Mouse (Mus musculus) layer of hippocampus, adult 2 months (tissue): ENCODE data around the gene Derl2. TPM values are rescaled to one million over a fixed set of nuclear protein-coding genes. Genes with fewer than 3 reads are reported as not detected.

Experiments used
- DNase-seq, 2 experiments: peaks; one replicate each; pipeline ENCODE4 v3.0.0; 2022; ENCODE audit warnings: low spot score in 2 of 2
- H3K27ac ChIP-seq: fragments of 200-600 bp; 2 replicates; pipeline ENCODE4 v1.8.1; 2022
- H3K4me3 ChIP-seq: fragments of 200-600 bp; 2 replicates; pipeline ENCODE4 v1.8.1; 2022; ENCODE audit warnings: mild to moderate bottlenecking
- CTCF ChIP-seq: fragments of 200-600 bp; conservative IDR thresholded peaks from 2 replicates; pipeline ENCODE4 v1.8.1; 2022; ENCODE audit warnings: antibody characterized with exemption, mild to moderate bottlenecking, moderate library complexity
- long read RNA-seq, 2 experiments: library from polyadenylated mRNA; stranded (forward); transcript quantifications; one replicate each; pipeline ENCODE4 v2.0.0; 2021; ENCODE audit warnings: borderline mapping rate in 2 of 2
- total RNA-seq, 2 experiments: library from RNA; stranded (reverse); gene quantifications; 2 replicates each; pipeline ENCODE4 v1.2.3; 2021

Derl2 gene
- total RNA-seq = 10 to 100 TPM; 22.6 to 25.5 TPM
- long read RNA-seq, experiment 1, transcript Derl2-206 (7 exons, 3,666 nt) = major isoform, 16 of 30 reads
- long read RNA-seq, experiment 1, partial matches to known transcripts = 1 of 30 reads
- long read RNA-seq, experiment 1, other reads (novel, unspliced or antisense) = 13 of 30 reads
- long read RNA-seq, experiment 2, transcript Derl2-206 (7 exons, 3,666 nt) = major isoform, 36 of 54 reads
- long read RNA-seq, experiment 2, partial matches to known transcripts = 2 of 54 reads
- long read RNA-seq, experiment 2, other reads (novel, unspliced or antisense) = 16 of 54 reads

- H3K4me3 ChIP-seq = peak within 1 kb of the TSS; percentile 82
- peak within 1 kb of the TSS; percentile 94 for H3K27ac ChIP-seq
- TF ChIP-seq CTCF = peak; percentile 7; the same call in 1 of the 2 replicates
- peak; percentile 97 to 100 for DNase-seq
Measured at GRCm38 (mm10) chr11:71019201-71020068, at the start of gene Derl2, which contains the start of gene Mis12. TSS of gene Derl2 (minus strand) at chr11:71019841. TSS of gene Mis12 (plus strand) at chr11:71019611.

- no peak overlapping the region for H3K4me3 ChIP-seq
- TF ChIP-seq CTCF = peak; percentile 86
- no peak overlapping the region for H3K27ac ChIP-seq
- peak; percentile 39 to 47 for DNase-seq
Measured at GRCm38 (mm10) chr11:71052554-71052953, 32.9 kb upstream of the Derl2 start.

- TF ChIP-seq CTCF = no peak
- no peak overlapping the region for H3K27ac ChIP-seq
- no peak for DNase-seq
- H3K4me3 ChIP-seq = no peak overlapping the region
Measured at GRCm38 (mm10) chr11:71039526-71040298, 20.1 kb upstream of the Derl2 start.

GRCm38 (mm10) chr11:71033163-71033761, 13.6 kb upstream of the Derl2 start, which contains the start of gene 6330403K07Rik:
TSS of gene 6330403K07Rik (minus strand) at chr11:71033513.
- no peak for TF ChIP-seq CTCF
- Histone ChIP-seq H3K4me3 (peak within 1 kb of the TSS; percentile 67), H3K27ac (peak within 1 kb of the TSS; percentile 97)
- DNase-seq = peak; percentile 50 to 68

GRCm38 (mm10) chr11:71032491-71033162, 13.0 kb upstream of the Derl2 start:
- H3K4me3 ChIP-seq = peak overlapping the region; percentile 67

GRCm38 (mm10) chr11:71032070-71032469, 12.4 kb upstream of the Derl2 start:
- H3K27ac ChIP-seq = peak overlapping the region; percentile 97
- DNase-seq = no peak
- no peak for TF ChIP-seq CTCF
- peak overlapping the region; percentile 67 for H3K4me3 ChIP-seq

More at GRCm38 (mm10) chr11:71032491-71033162, 13.0 kb upstream of the Derl2 start:
- no peak for TF ChIP-seq CTCF
- peak in 1 of 2 experiments; percentile 36 for DNase-seq
- peak overlapping the region; percentile 97 for H3K27ac ChIP-seq

- DNase-seq = no peak
- Histone ChIP-seq H3K4me3 (no peak overlapping the region), H3K27ac (no peak overlapping the region)
- peak; percentile 66 for TF ChIP-seq CTCF
Measured at GRCm38 (mm10) chr11:71029403-71030118, 9.9 kb upstream of the Derl2 start.

- no peak overlapping the region for H3K27ac ChIP-seq
- TF ChIP-seq CTCF = no peak
- H3K4me3 ChIP-seq = no peak overlapping the region
- DNase-seq = no peak
Measured at GRCm38 (mm10) chr11:71028280-71028679, 8.6 kb upstream of the Derl2 start.

GRCm38 (mm10) chr11:71018416-71019200, 1.0 kb downstream of the Derl2 start:
- H3K27ac ChIP-seq = peak overlapping the region; percentile 94
- no peak for DNase-seq
- no peak for TF ChIP-seq CTCF
- H3K4me3 ChIP-seq = peak overlapping the region; percentile 82

GRCm38 (mm10) chr11:71017051-71017450, 2.6 kb downstream of the Derl2 start:
- DNase-seq = no peak
- Histone ChIP-seq H3K4me3 (no peak overlapping the region), H3K27ac (no peak overlapping the region)
- no peak for TF ChIP-seq CTCF
